Mouse (Mus musculus): ENCODE measurements around the gene Cog4.

DNA sequence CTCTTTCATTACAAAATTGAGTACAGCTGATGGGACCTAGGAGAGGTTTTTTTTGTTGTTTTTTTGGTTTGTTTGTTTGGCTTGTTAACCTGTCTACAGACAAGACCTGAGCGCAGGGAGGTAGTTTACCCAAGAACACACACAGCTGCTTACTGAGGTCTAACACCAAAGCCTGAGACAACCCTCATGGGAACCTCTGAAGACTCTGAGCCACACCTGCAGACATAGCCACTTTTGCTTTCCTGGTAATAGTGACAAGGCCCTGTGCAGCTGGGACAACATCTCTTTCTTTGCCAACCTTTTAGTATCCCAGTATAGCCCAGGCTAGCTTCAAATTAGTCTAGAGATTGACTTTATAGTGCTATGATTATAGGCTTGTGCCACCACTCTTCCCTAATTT is 40.3 kb upstream of the Cog4 start:
- TF ChIP-seq POLR2A (IDR thresholded peaks at IDR 0.05; ENCODE audit: extremely low read depth, insufficient read depth, low read length): no peak
- no peak for TF ChIP-seq CTCF (IDR thresholded peaks at IDR 0.05; ENCODE audit: low read depth, low read length)

Measured in liver, adult 2 months (tissue).